Mouse (Mus musculus): Measurements from ENCODE around the gene Appl1. TPM values are rescaled to one million over a fixed set of nuclear protein-coding genes. Genes with fewer than 3 reads are reported as not detected.

Appl1 gene
- polyA plus RNA-seq, 1 experiment from 2014 or later: 36.8 TPM

DNA sequence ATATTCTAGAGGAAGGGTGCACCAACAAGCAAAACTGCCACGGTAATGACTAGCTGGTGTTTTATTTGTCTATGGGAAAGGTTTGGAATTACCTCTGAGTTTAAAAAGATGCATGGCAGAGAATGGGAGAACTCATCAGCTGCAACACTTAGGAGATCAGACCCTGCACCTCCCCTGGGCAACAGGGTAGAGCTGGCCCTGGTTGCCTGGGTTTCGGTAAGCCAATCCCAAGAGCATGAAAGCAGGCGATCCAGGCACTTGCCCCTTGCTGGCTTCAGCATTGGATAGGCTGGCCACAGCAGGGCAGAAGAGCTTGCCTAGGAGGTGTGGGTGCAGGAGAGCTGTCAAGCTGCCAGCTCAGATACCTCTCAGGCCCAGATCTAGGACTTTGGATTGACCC is 8.8 kb upstream of the Appl1 start:
- Histone ChIP-seq H3K4me1 (ENCODE audit: control insufficient read depth, insufficient read depth, low read length) (no peaks in the 10 kb centered on the region), H3K4me3 (ENCODE audit: low read depth, low read length) (no peak overlapping the region), H3K36me3 (ENCODE audit: control insufficient read depth, insufficient read depth, low read length) (no peaks in the 10 kb centered on the region), H3K9me3 (ENCODE audit: control insufficient read depth, low read length) (peaks cover 3% of the 10 kb centered on the region; the same call in 1 of the 2 replicates), H3K27ac (replicated peaks; ENCODE audit: low read depth, low read length) (no peak overlapping the region), H3K27me3 (ENCODE audit: control insufficient read depth, insufficient read depth, low read length) (no peaks in the 10 kb centered on the region), H3K4me2 (ENCODE audit: low read depth, severe bottlenecking) (no peak overlapping the region), H3K9ac (ENCODE audit: low read length) (no peak overlapping the region)
- ATAC-seq (ENCODE audit: insufficient number of reproducible peaks, low FRiP score, low TSS enrichment, low read depth) (no peak), DNase-seq (ENCODE audit: low spot score) (no peak)
- WGBS: 88% methylated on average over 3 of the region's 3 CpGs

DNA sequence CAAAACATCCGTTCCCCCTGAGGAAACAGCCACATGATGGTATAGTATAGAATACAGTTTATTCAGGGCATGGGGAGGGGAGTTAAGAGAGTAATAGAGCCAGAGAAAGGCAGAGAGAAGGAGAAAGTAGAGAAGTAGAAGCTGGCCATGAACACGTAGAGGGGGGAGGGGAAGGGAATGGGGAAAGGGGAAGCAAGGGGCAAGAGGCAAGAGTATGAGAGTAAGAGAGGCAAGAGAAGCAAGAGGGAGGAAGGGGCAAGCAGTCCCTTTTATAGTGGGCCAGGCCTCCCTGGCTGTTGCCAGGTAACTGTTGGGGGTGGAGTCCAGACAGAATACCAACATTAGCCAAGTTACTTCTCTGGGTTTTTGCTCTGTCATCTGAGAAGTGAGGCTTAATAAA is 6.5 kb upstream of the Appl1 start:
- H3K4me1 ChIP-seq (ENCODE audit: control insufficient read depth, insufficient read depth, low read length): no peaks in the 10 kb centered on the region
- WGBS: 46% methylated on average over 2 of the region's 2 CpGs
- no peak overlapping the region for H3K4me3 ChIP-seq (ENCODE audit: low read depth, low read length)
- ATAC-seq (ENCODE audit: insufficient number of reproducible peaks, low FRiP score, low TSS enrichment, low read depth) (no peak), DNase-seq (ENCODE audit: low spot score) (no peak)
- no peak overlapping the region for H3K4me2 ChIP-seq (ENCODE audit: low read depth, severe bottlenecking)
- no peaks in the 10 kb centered on the region for H3K36me3 ChIP-seq (ENCODE audit: control insufficient read depth, insufficient read depth, low read length)
- H3K27me3 ChIP-seq (ENCODE audit: control insufficient read depth, insufficient read depth, low read length): no peaks in the 10 kb centered on the region
- H3K9me3 ChIP-seq (ENCODE audit: control insufficient read depth, low read length): peaks cover 3% of the 10 kb centered on the region; the same call in 1 of the 2 replicates
- no peak overlapping the region for H3K9ac ChIP-seq (ENCODE audit: low read length)
- no peak overlapping the region for H3K27ac ChIP-seq (replicated peaks; ENCODE audit: low read depth, low read length)

DNA sequence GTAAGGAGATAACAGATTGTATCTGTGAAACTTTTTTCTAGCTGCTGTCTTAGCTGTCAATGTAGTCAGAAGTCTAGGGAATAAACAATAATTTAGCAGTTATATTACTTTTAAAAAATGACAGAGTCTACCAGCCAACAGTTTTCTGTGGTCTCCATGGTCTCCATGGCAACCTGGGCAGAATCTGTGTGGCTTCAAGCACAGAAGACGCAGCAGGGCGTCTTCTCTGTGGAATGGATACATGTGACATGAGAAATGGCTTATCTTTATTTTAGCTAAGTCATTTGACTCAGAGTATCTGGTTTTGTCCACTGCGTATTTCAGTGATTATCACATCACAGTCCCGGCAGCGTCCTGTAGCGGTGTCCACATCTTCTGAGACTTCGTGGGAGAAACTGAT is 5.2 kb upstream of the Appl1 start:
- Histone ChIP-seq H3K36me3 (ENCODE audit: control insufficient read depth, insufficient read depth, low read length) (no peaks in the 10 kb centered on the region), H3K4me1 (ENCODE audit: control insufficient read depth, insufficient read depth, low read length) (no peaks in the 10 kb centered on the region), H3K27me3 (ENCODE audit: control insufficient read depth, insufficient read depth, low read length) (no peaks in the 10 kb centered on the region), H3K9ac (ENCODE audit: low read length) (no peak overlapping the region), H3K9me3 (ENCODE audit: control insufficient read depth, low read length) (peaks cover 3% of the 10 kb centered on the region; the same call in 1 of the 2 replicates), H3K4me3 (ENCODE audit: low read depth, low read length) (no peak overlapping the region), H3K4me2 (ENCODE audit: low read depth, severe bottlenecking) (no peak overlapping the region), H3K27ac (replicated peaks; ENCODE audit: low read depth, low read length) (no peak overlapping the region)
- DNase-seq (ENCODE audit: low spot score) (no peak), ATAC-seq (ENCODE audit: insufficient number of reproducible peaks, low FRiP score, low TSS enrichment, low read depth) (no peak)
- WGBS: 87% methylated on average over 7 of the region's 7 CpGs

DNA sequence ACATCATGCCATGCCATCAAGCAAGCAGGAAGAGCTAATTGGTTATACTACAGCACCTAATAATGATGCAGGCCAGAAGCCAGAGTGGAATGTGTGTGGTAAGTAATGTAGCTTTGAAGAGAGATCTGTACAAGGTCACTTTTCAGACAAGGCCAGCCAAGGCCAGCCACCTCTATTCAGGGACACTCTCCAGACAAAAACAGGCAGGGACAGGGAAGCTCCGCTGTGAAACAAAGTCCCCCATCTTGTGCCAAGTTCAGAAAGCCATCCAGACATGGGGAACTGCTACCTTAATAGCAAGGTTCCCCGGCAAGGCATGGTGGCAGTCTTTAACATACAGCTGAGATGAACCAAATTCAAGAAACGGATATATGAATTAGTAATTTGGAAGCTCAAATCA is 4.5 kb upstream of the Appl1 start:
- ATAC-seq (ENCODE audit: insufficient number of reproducible peaks, low FRiP score, low TSS enrichment, low read depth) (no peak), DNase-seq (ENCODE audit: low spot score) (no peak)
- Histone ChIP-seq H3K27me3 (ENCODE audit: control insufficient read depth, insufficient read depth, low read length) (no peaks in the 10 kb centered on the region), H3K4me3 (ENCODE audit: low read depth, low read length) (no peak overlapping the region), H3K4me1 (ENCODE audit: control insufficient read depth, insufficient read depth, low read length) (no peaks in the 10 kb centered on the region), H3K27ac (replicated peaks; ENCODE audit: low read depth, low read length) (no peak overlapping the region), H3K9ac (ENCODE audit: low read length) (no peak overlapping the region), H3K36me3 (ENCODE audit: control insufficient read depth, insufficient read depth, low read length) (no peaks in the 10 kb centered on the region), H3K4me2 (ENCODE audit: low read depth, severe bottlenecking) (no peak overlapping the region), H3K9me3 (ENCODE audit: control insufficient read depth, low read length) (no peaks in the 10 kb centered on the region)
- 61% methylated on average over 3 of the region's 3 CpGs for WGBS

DNA sequence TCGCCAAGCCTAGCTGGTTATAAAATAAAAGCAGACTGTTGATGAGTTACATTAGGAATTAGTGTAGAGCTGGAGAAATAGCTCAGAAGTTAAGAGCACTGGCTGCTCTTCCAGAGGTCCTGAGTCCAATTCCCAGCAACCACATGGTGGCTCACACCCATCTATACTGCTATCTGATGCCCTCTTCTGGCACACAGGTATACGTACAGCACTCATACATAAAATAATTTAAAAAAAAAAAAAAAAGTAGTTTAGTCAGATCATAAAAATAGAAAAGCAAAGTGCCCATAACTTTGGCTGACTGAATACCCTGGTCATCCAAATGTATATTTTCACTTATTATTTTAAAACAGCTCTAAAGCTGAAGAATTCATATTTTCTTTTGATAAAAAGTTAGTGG is 2.1 kb upstream of the Appl1 start:
- Histone ChIP-seq H3K4me1 (ENCODE audit: control insufficient read depth, insufficient read depth, low read length) (no peaks in the 10 kb centered on the region), H3K4me2 (ENCODE audit: low read depth, severe bottlenecking) (no peak overlapping the region), H3K27ac (replicated peaks; ENCODE audit: low read depth, low read length) (no peak overlapping the region), H3K4me3 (ENCODE audit: low read depth, low read length) (no peak overlapping the region), H3K9me3 (ENCODE audit: control insufficient read depth, low read length) (no peaks in the 10 kb centered on the region), H3K27me3 (ENCODE audit: control insufficient read depth, insufficient read depth, low read length) (no peaks in the 10 kb centered on the region), H3K9ac (ENCODE audit: low read length) (no peak overlapping the region), H3K36me3 (ENCODE audit: control insufficient read depth, insufficient read depth, low read length) (no peaks in the 10 kb centered on the region)
- WGBS: 77% methylated on average over 2 of the region's 2 CpGs
- DNase-seq (ENCODE audit: low spot score) (no peak), ATAC-seq (ENCODE audit: insufficient number of reproducible peaks, low FRiP score, low TSS enrichment, low read depth) (no peak)

DNA sequence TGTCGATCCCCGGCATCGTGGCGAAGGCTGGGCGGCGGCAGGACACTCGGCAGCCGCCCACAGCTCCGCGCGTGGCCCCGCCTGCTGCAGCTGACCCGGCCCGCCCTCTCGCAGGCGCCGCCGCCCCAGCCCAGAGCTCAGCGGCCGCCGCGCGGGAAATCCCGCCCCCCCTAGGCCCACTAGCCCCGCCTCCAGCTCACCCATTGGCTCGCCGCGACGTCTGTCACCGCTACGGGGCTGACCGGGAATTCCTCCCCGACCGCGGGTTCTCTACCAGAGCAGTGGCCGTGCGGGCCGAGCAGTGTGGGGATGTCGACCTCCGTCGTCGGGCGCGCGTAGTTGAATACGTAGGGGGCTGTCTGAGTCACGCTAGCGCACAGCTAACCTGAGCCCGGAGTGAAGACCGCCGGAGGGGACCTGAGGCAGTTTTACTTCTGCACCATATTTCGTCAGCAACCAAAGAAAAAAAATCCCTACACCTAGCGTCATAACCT is 546 bp downstream of the Appl1 start:
- Histone ChIP-seq H3K4me3 (ENCODE audit: low read depth, low read length) (peak overlapping the region; percentile 82), H3K9ac (ENCODE audit: low read length) (peak overlapping the region; percentile 86), H3K9me3 (ENCODE audit: control insufficient read depth, low read length) (no peaks in the 10 kb centered on the region), H3K27ac (replicated peaks; ENCODE audit: low read depth, low read length) (peak overlapping the region; percentile 74), H3K4me1 (ENCODE audit: control insufficient read depth, insufficient read depth, low read length) (no peaks in the 10 kb centered on the region), H3K4me2 (ENCODE audit: low read depth, severe bottlenecking) (peak overlapping the region; percentile 64), H3K27me3 (ENCODE audit: control insufficient read depth, insufficient read depth, low read length) (no peaks in the 10 kb centered on the region), H3K36me3 (ENCODE audit: control insufficient read depth, insufficient read depth, low read length) (no peaks in the 10 kb centered on the region)
- WGBS: under 1% methylated on average over 53 of the region's 53 CpGs
- peak; percentile 99 for ATAC-seq (ENCODE audit: insufficient number of reproducible peaks, low FRiP score, low TSS enrichment, low read depth)
- DNase-seq (ENCODE audit: low spot score): peak; percentile 99

DNA sequence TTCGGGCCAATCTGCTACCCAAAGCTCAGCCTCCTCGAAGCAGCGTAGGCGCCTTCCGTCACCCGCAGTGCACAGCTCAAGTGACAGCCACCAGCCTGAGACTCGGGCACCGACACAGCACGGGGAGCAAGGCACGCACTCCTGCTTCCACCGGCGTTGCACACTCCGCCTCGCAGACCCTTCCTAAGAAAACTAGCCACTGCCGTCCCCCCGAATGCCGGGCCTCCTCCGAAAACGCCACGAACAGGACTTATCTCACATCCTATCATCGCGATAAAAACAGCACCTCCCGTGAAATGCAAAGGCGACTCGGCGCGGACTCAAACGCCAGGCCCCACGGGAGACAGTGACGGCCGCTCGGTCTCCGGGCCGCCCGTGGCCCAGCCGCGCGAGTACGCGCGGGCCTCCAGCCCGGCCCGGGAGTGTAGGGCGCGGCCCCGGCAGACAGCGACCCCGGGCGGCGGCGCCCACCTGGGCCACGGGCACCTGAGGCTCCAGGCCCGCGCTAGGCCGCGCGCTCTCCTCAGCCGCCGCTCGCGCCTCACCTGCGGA is 1.1 kb downstream of the Appl1 start:
- Histone ChIP-seq H3K9me3 (ENCODE audit: control insufficient read depth, low read length) (no peaks in the 10 kb centered on the region), H3K9ac (ENCODE audit: low read length) (peak overlapping the region; percentile 86), H3K27ac (replicated peaks; ENCODE audit: low read depth, low read length) (peak overlapping the region; percentile 74), H3K4me2 (ENCODE audit: low read depth, severe bottlenecking) (peak overlapping the region; percentile 64), H3K4me1 (ENCODE audit: control insufficient read depth, insufficient read depth, low read length) (no peaks in the 10 kb centered on the region), H3K27me3 (ENCODE audit: control insufficient read depth, insufficient read depth, low read length) (no peaks in the 10 kb centered on the region), H3K36me3 (ENCODE audit: control insufficient read depth, insufficient read depth, low read length) (no peaks in the 10 kb centered on the region), H3K4me3 (ENCODE audit: low read depth, low read length) (peak overlapping the region; percentile 82)
- DNase-seq (ENCODE audit: low spot score) (peak; percentile 77), ATAC-seq (ENCODE audit: insufficient number of reproducible peaks, low FRiP score, low TSS enrichment, low read depth) (peak; percentile 28; the same call in 1 of the 2 replicates)
- WGBS: under 1% methylated on average over 61 of the region's 62 CpGs

DNA sequence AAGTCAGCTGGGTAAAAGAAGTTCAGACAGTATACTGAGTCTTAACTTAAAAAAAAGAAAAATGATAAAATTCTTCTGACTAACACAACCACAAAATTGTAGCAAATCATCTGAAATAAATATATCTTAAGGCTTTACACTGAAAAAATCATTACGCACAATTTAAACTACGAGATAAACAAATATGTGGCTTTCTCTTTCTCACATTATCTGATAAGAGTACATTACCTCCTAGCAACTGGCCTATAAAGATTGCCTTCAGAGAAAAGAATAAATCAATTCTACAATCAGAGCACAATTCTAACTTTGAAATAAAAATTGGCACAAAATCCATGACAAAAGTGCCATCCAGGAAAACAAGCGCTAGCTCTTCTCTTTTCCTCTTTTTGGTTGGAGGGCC is 1.9 kb downstream of the Appl1 start:
- DNase-seq (ENCODE audit: low spot score): no peak
- peak overlapping the region; percentile 64 for H3K4me2 ChIP-seq (ENCODE audit: low read depth, severe bottlenecking)
- no peaks in the 10 kb centered on the region for H3K27me3 ChIP-seq (ENCODE audit: control insufficient read depth, insufficient read depth, low read length)
- no peaks in the 10 kb centered on the region for H3K9me3 ChIP-seq (ENCODE audit: control insufficient read depth, low read length)
- no peaks in the 10 kb centered on the region for H3K36me3 ChIP-seq (ENCODE audit: control insufficient read depth, insufficient read depth, low read length)
- peak overlapping the region; percentile 82; the same call in 1 of the 2 replicates for H3K4me3 ChIP-seq (ENCODE audit: low read depth, low read length)
- H3K4me1 ChIP-seq (ENCODE audit: control insufficient read depth, insufficient read depth, low read length): no peaks in the 10 kb centered on the region
- 80% methylated on average over 3 of the region's 3 CpGs for WGBS
- H3K9ac ChIP-seq (ENCODE audit: low read length): no peak overlapping the region; the same call in 1 of the 2 replicates
- no peak for ATAC-seq (ENCODE audit: insufficient number of reproducible peaks, low FRiP score, low TSS enrichment, low read depth)
- no peak overlapping the region for H3K27ac ChIP-seq (replicated peaks; ENCODE audit: low read depth, low read length)

DNA sequence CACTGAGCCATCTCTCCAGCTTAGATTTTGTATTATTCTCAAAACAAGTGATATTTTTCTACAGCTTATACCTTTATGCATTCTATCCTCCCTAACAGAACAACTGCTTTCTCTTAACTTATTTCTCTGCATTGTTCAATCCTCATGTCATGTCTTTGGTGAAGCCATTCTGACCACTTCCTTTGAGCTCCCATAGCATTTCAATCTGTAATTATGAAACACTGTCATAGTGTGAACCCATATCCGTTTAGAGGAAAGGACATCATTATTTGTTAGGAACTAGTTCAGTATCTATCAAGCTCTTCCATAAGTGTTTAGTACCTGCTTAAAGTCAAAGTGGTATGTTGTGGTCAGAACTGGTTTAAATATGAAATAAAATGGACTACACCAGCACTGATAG is 10.5 kb downstream of the Appl1 start:
- DNase-seq (ENCODE audit: low spot score): no peak
- Histone ChIP-seq H3K4me1 (ENCODE audit: control insufficient read depth, insufficient read depth, low read length) (no peaks in the 10 kb centered on the region), H3K9me3 (ENCODE audit: control insufficient read depth, low read length) (no peaks in the 10 kb centered on the region), H3K4me2 (ENCODE audit: low read depth, severe bottlenecking) (no peak overlapping the region), H3K27ac (replicated peaks; ENCODE audit: low read depth, low read length) (no peak overlapping the region), H3K9ac (ENCODE audit: low read length) (no peak overlapping the region), H3K27me3 (ENCODE audit: control insufficient read depth, insufficient read depth, low read length) (no peaks in the 10 kb centered on the region), H3K4me3 (ENCODE audit: low read depth, low read length) (no peak overlapping the region), H3K36me3 (ENCODE audit: control insufficient read depth, insufficient read depth, low read length) (no peaks in the 10 kb centered on the region)
- 90% methylated on average over 1 of the region's 1 CpGs for WGBS
- ATAC-seq (ENCODE audit: insufficient number of reproducible peaks, low FRiP score, low TSS enrichment, low read depth): no peak
